Mouse (Mus musculus): Measurements from ENCODE around the gene Abl1. TPM values are rescaled to one million over a fixed set of nuclear protein-coding genes. Genes with fewer than 3 reads are reported as not detected.

Abl1 gene
- polyA plus RNA-seq, 1 experiment from 2014 or later: 20.9 TPM

GRCm38 (mm10) chr2:31828311-31828825, 140.2 kb downstream of the Abl1 start:
- Histone ChIP-seq H3K9ac (no peak overlapping the region), H3K4me2 (replicated peaks) (0 out of 2 replicates have a peak overlapping the region, but pooled peaks have one; percentile 7), H3K27ac (peak overlapping the region; percentile 30; the same call in 1 of the 2 replicates), H3K4me3 (replicated peaks; ENCODE audit: low read length) (no peak overlapping the region), H3K36me3 (replicated peaks; ENCODE audit: control insufficient read depth, insufficient read depth) (no peaks in the 10 kb centered on the region), H3K9me3 (ENCODE audit: control insufficient read depth, low read length) (no peaks in the 10 kb centered on the region), H3K4me1 (replicated peaks; ENCODE audit: control insufficient read depth, insufficient read depth, low read length) (peaks cover 25% of the 10 kb centered on the region), H3K27me3 (ENCODE audit: control insufficient read depth, insufficient read depth, low read length) (no peaks in the 10 kb centered on the region)
- DNase-seq (ENCODE audit: low spot score): no peak
- no peak for ATAC-seq (ENCODE audit: low FRiP score)
- WGBS: 14% methylated on average over 4 of the region's 4 CpGs

- Histone ChIP-seq H3K9me3 (ENCODE audit: control insufficient read depth, low read length) (no peaks in the 10 kb centered on the region), H3K36me3 (replicated peaks; ENCODE audit: control insufficient read depth, insufficient read depth) (no peaks in the 10 kb centered on the region), H3K9ac (no peak overlapping the region), H3K4me3 (replicated peaks; ENCODE audit: low read length) (no peak overlapping the region), H3K4me1 (replicated peaks; ENCODE audit: control insufficient read depth, insufficient read depth, low read length) (no peaks in the 10 kb centered on the region; the same call in none of the 2 replicates), H3K27me3 (ENCODE audit: control insufficient read depth, insufficient read depth, low read length) (no peaks in the 10 kb centered on the region), H3K4me2 (replicated peaks) (no peak overlapping the region), H3K27ac (no peak overlapping the region)
- DNase-seq (ENCODE audit: low spot score): no peak
- 51% methylated on average over 10 of the region's 10 CpGs for WGBS
- ATAC-seq (ENCODE audit: low FRiP score): no peak
Observed at GRCm38 (mm10) chr2:31836091-31836490, 147.9 kb downstream of the Abl1 start.

- Histone ChIP-seq H3K9me3 (ENCODE audit: control insufficient read depth, low read length) (no peaks in the 10 kb centered on the region), H3K4me3 (replicated peaks; ENCODE audit: low read length) (no peak overlapping the region), H3K4me1 (replicated peaks; ENCODE audit: control insufficient read depth, insufficient read depth, low read length) (no peaks in the 10 kb centered on the region; the same call in none of the 2 replicates), H3K27me3 (ENCODE audit: control insufficient read depth, insufficient read depth, low read length) (no peaks in the 10 kb centered on the region), H3K9ac (no peak overlapping the region), H3K36me3 (replicated peaks; ENCODE audit: control insufficient read depth, insufficient read depth) (no peaks in the 10 kb centered on the region), H3K27ac (no peak overlapping the region), H3K4me2 (replicated peaks) (no peak overlapping the region)
- ATAC-seq (ENCODE audit: low FRiP score): no peak
- no peak for DNase-seq (ENCODE audit: low spot score)
- WGBS: 33% methylated on average over 6 of the region's 6 CpGs
Observed at GRCm38 (mm10) chr2:31836985-31837384, 148.8 kb downstream of the Abl1 start.

- no peak overlapping the region for H3K27ac ChIP-seq
- 50% methylated on average over 1 of the region's 1 CpGs for WGBS
- ATAC-seq (ENCODE audit: low FRiP score): no peak
Observed at GRCm38 (mm10) chr2:31838868-31839267, 150.7 kb downstream of the Abl1 start.

GRCm38 (mm10) chr2:31844729-31845136, 156.6 kb downstream of the Abl1 start:
- 0 out of 2 replicates have a peak overlapping the region, but pooled peaks have one; percentile 21 for H3K9ac ChIP-seq
- no peak for DNase-seq (ENCODE audit: low spot score)
- peak overlapping the region; percentile 93 for H3K4me2 ChIP-seq (replicated peaks)
- peak; percentile 64 for ATAC-seq (ENCODE audit: low FRiP score)
- no peaks in the 10 kb centered on the region for H3K9me3 ChIP-seq (ENCODE audit: control insufficient read depth, low read length)
- H3K4me1 ChIP-seq (replicated peaks; ENCODE audit: control insufficient read depth, insufficient read depth, low read length): peaks cover 10% of the 10 kb centered on the region
- H3K27ac ChIP-seq: no peak overlapping the region
- H3K36me3 ChIP-seq (replicated peaks; ENCODE audit: control insufficient read depth, insufficient read depth): no peaks in the 10 kb centered on the region
- WGBS: 4% methylated on average over 10 of the region's 10 CpGs
- H3K4me3 ChIP-seq (replicated peaks; ENCODE audit: low read length): peak overlapping the region; percentile 53; the same call in 1 of the 2 replicates
- peaks cover 33% of the 10 kb centered on the region for H3K27me3 ChIP-seq (ENCODE audit: control insufficient read depth, insufficient read depth, low read length)

More at GRCm38 (mm10) chr2:31838868-31839267, 150.7 kb downstream of the Abl1 start:
- no peaks in the 10 kb centered on the region for H3K27me3 ChIP-seq (ENCODE audit: control insufficient read depth, insufficient read depth, low read length)
- no peak overlapping the region for H3K9ac ChIP-seq
- H3K4me2 ChIP-seq (replicated peaks): no peak overlapping the region
- no peaks in the 10 kb centered on the region for H3K9me3 ChIP-seq (ENCODE audit: control insufficient read depth, low read length)
- DNase-seq (ENCODE audit: low spot score): no peak
- no peak overlapping the region for H3K4me3 ChIP-seq (replicated peaks; ENCODE audit: low read length)
- no peaks in the 10 kb centered on the region for H3K36me3 ChIP-seq (replicated peaks; ENCODE audit: control insufficient read depth, insufficient read depth)
- no peaks in the 10 kb centered on the region; the same call in none of the 2 replicates for H3K4me1 ChIP-seq (replicated peaks; ENCODE audit: control insufficient read depth, insufficient read depth, low read length)

- ATAC-seq (ENCODE audit: low FRiP score): peak; percentile 15; the same call in 1 of the 2 replicates
- WGBS: 1% methylated on average over 23 of the region's 26 CpGs
- H3K4me2 ChIP-seq (replicated peaks): peak overlapping the region; percentile 93
- H3K4me1 ChIP-seq (replicated peaks; ENCODE audit: control insufficient read depth, insufficient read depth, low read length): peaks cover 10% of the 10 kb centered on the region
- no peak overlapping the region for H3K27ac ChIP-seq
- no peaks in the 10 kb centered on the region for H3K36me3 ChIP-seq (replicated peaks; ENCODE audit: control insufficient read depth, insufficient read depth)
- H3K9ac ChIP-seq: peak overlapping the region; percentile 61
- DNase-seq (ENCODE audit: low spot score): no peak
- H3K4me3 ChIP-seq (replicated peaks; ENCODE audit: low read length): peak overlapping the region; percentile 53
- no peaks in the 10 kb centered on the region for H3K9me3 ChIP-seq (ENCODE audit: control insufficient read depth, low read length)
- H3K27me3 ChIP-seq (ENCODE audit: control insufficient read depth, insufficient read depth, low read length): peaks cover 33% of the 10 kb centered on the region
Observed at GRCm38 (mm10) chr2:31845512-31845895, 157.3 kb downstream of the Abl1 start.

- DNase-seq (ENCODE audit: low spot score): peak; percentile 57
- Histone ChIP-seq H3K9ac (peak within 1 kb of the TSS; percentile 61), H3K4me3 (replicated peaks; ENCODE audit: low read length) (peak within 1 kb of the TSS; percentile 53), H3K4me1 (replicated peaks; ENCODE audit: control insufficient read depth, insufficient read depth, low read length) (peaks cover 10% of the 10 kb centered on the region), H3K9me3 (ENCODE audit: control insufficient read depth, low read length) (no peaks in the 10 kb centered on the region), H3K27ac (no peak within 1 kb of the TSS), H3K4me2 (replicated peaks) (peak within 1 kb of the TSS; percentile 93), H3K36me3 (replicated peaks; ENCODE audit: control insufficient read depth, insufficient read depth) (no peaks in the 10 kb centered on the region), H3K27me3 (ENCODE audit: control insufficient read depth, insufficient read depth, low read length) (peaks cover 33% of the 10 kb centered on the region)
- 0 out of 2 replicates have a peak, but pooled peaks have one; percentile 22 for ATAC-seq (ENCODE audit: low FRiP score)
- under 1% methylated on average over 74 of the region's 88 CpGs for WGBS
Observed at GRCm38 (mm10) chr2:31845896-31846691, 157.9 kb downstream of the Abl1 start, which contains the start of gene Fibcd1. Fibcd1 (minus strand) TSS chr2:31846005.

GRCm38 (mm10) chr2:31846692-31847660, 158.8 kb downstream of the Abl1 start:
- Histone ChIP-seq H3K4me2 (replicated peaks) (peak overlapping the region; percentile 93), H3K4me1 (replicated peaks; ENCODE audit: control insufficient read depth, insufficient read depth, low read length) (peaks cover 10% of the 10 kb centered on the region; the same call in 1 of the 2 replicates), H3K27me3 (ENCODE audit: control insufficient read depth, insufficient read depth, low read length) (peaks cover 33% of the 10 kb centered on the region), H3K36me3 (replicated peaks; ENCODE audit: control insufficient read depth, insufficient read depth) (no peaks in the 10 kb centered on the region), H3K27ac (no peak overlapping the region), H3K4me3 (replicated peaks; ENCODE audit: low read length) (peak overlapping the region; percentile 53), H3K9ac (peak overlapping the region; percentile 61), H3K9me3 (ENCODE audit: control insufficient read depth, low read length) (no peaks in the 10 kb centered on the region)
- no peak for DNase-seq (ENCODE audit: low spot score)
- ATAC-seq (ENCODE audit: low FRiP score): no peak
- 3% methylated on average over 35 of the region's 35 CpGs for WGBS

Measured in hindbrain, embryonic 14.5 days (tissue).